8 mouse cellular contexts compared by ENCODE assay signal in the genomic region with DNA sequence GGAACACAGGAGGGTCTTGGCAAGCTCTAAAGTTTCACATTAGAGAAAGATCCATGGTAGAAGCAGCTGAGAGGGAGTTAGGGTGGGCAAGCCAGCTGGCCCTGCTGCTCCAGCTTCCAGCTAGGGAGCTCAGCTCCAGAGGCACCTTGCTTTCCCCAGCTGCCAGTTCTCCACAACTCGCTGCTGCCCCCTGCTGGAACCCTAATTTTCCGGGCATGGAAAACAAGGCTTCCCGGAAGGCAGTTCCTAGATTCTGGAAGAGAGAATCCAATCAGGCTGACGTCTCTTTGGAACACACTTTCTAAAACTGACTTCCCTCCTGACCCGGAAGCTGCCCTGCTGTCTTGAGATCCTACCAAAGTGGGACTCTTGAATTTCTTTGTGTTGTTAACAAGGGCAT. TPM values are rescaled to one million over a fixed set of nuclear protein-coding genes. Genes with fewer than 3 reads are reported as not detected.
DNase-seq lines count a peak whose midpoint lies in the region; ATAC-seq and TF ChIP-seq lines count a peak whose summit lies in the region.

No protein-coding gene starts in this region.

- no peak for TF ChIP-seq POLR2A in testis, adult 2 months (IDR thresholded peaks at IDR 0.05; ENCODE audit: control insufficient read depth, low read depth, low read length)

- no peak overlapping the region for H3K4me2 ChIP-seq in kidney, embryonic 15.5 days
- no peak overlapping the region for H3K4me2 ChIP-seq in forebrain, embryonic 16.5 days (ENCODE audit: low read length)
- H3K4me2 ChIP-seq in hindbrain, postnatal 0 days (ENCODE audit: low read depth, low read length): no peak overlapping the region

- H3K9ac ChIP-seq in kidney, embryonic 15.5 days: no peak overlapping the region
- no peak overlapping the region for H3K9ac ChIP-seq in forebrain, embryonic 16.5 days (replicated peaks; ENCODE audit: low read depth, low read length)
- no peak overlapping the region for H3K9ac ChIP-seq in hindbrain, postnatal 0 days (replicated peaks; ENCODE audit: low read length)

- peaks cover 34% of the 10 kb centered on the region for H3K4me1 ChIP-seq in kidney, embryonic 15.5 days
- H3K4me1 ChIP-seq in forebrain, embryonic 16.5 days (replicated peaks; ENCODE audit: control insufficient read depth, insufficient read depth, low read length): peaks cover 12% of the 10 kb centered on the region
- H3K4me1 ChIP-seq in hindbrain, postnatal 0 days (ENCODE audit: insufficient read depth, low read length): no peaks in the 10 kb centered on the region
- H3K4me1 ChIP-seq in testis, adult 2 months (ENCODE audit: control insufficient read depth, insufficient read depth, low read length): peaks cover 8% of the 10 kb centered on the region

- TF ChIP-seq CTCF in hindbrain, postnatal 0 days (IDR thresholded peaks at IDR 0.05; ENCODE audit: low read depth): peak; percentile 95
- TF ChIP-seq CTCF in testis, adult 2 months (IDR thresholded peaks at IDR 0.05; ENCODE audit: control insufficient read depth, insufficient read depth, insufficient replicate concordance, low read depth, low read length): peak; percentile 72; the same call in 1 of the 2 replicates

- intact Hi-C loops in left cerebral cortex, postnatal 36 days (cut with DNase I): loop anchor here (1.0 to 5.0 kb wide), 2 partner anchors 64 to 195 kb away; partner anchors contain the start of gene Hcrt

- peaks cover 11% of the 10 kb centered on the region; the same call in 1 of the 2 replicates for H3K36me3 ChIP-seq in kidney, embryonic 15.5 days
- H3K36me3 ChIP-seq in forebrain, embryonic 16.5 days (ENCODE audit: control insufficient read depth, insufficient read depth): no peaks in the 10 kb centered on the region
- no peaks in the 10 kb centered on the region for H3K36me3 ChIP-seq in hindbrain, postnatal 0 days (ENCODE audit: insufficient read depth, low read length)
- H3K36me3 ChIP-seq in testis, adult 2 months (ENCODE audit: control insufficient read depth, insufficient read depth, low read length): no peaks in the 10 kb centered on the region

- ATAC-seq in kidney, embryonic 15.5 days (replicated peaks; ENCODE audit: low FRiP score): no peak
- peak; percentile 47; the same call in 1 of the 2 replicates for ATAC-seq in forebrain, embryonic 16.5 days
- no peak for ATAC-seq in hindbrain, postnatal 0 days

- H3K27me3 ChIP-seq in kidney, embryonic 15.5 days: peaks cover 22% of the 10 kb centered on the region
- peaks cover 26% of the 10 kb centered on the region for H3K27me3 ChIP-seq in forebrain, embryonic 16.5 days (replicated peaks; ENCODE audit: control insufficient read depth, insufficient read depth, low read length)
- peaks cover 8% of the 10 kb centered on the region; the same call in 1 of the 2 replicates for H3K27me3 ChIP-seq in hindbrain, postnatal 0 days (ENCODE audit: insufficient read depth, low read length)
- no peaks in the 10 kb centered on the region for H3K27me3 ChIP-seq in testis, adult 2 months (ENCODE audit: control insufficient read depth, insufficient read depth, low read length)

- H3K4me3 ChIP-seq in kidney, embryonic 15.5 days (replicated peaks): no peak overlapping the region
- H3K4me3 ChIP-seq in forebrain, embryonic 16.5 days (replicated peaks; ENCODE audit: low read length): no peak overlapping the region
- no peak overlapping the region for H3K4me3 ChIP-seq in hindbrain, postnatal 0 days (ENCODE audit: low read length)
- no peak overlapping the region for H3K4me3 ChIP-seq in testis, adult 2 months (ENCODE audit: control insufficient read depth, low read depth, low read length)

- no peaks in the 10 kb centered on the region for H3K9me3 ChIP-seq in kidney, embryonic 15.5 days (replicated peaks)
- no peaks in the 10 kb centered on the region for H3K9me3 ChIP-seq in forebrain, embryonic 16.5 days (ENCODE audit: control insufficient read depth, low read length)
- no peaks in the 10 kb centered on the region for H3K9me3 ChIP-seq in hindbrain, postnatal 0 days (ENCODE audit: low read length)

- H3K27ac ChIP-seq in kidney, embryonic 15.5 days: no peak overlapping the region
- H3K27ac ChIP-seq in forebrain, embryonic 16.5 days (ENCODE audit: low read length): no peak overlapping the region
- no peak overlapping the region for H3K27ac ChIP-seq in hindbrain, postnatal 0 days
- H3K27ac ChIP-seq in testis, adult 2 months (ENCODE audit: control insufficient read depth, insufficient read depth, low read depth, low read length): no peak overlapping the region

- WGBS in kidney, embryonic 15.5 days: 4% methylated on average over 5 of the region's 5 CpGs
- 3% methylated on average over 5 of the region's 5 CpGs for WGBS in forebrain, embryonic 16.5 days
- WGBS in hindbrain, postnatal 0 days: 2% methylated on average over 5 of the region's 5 CpGs

- peak; percentile 75 for DNase-seq in kidney, adult 11 months
- peak; percentile 56 for DNase-seq in c-Kit-negative CD71-positive TER-119-positive erythroid progenitor cells, embryonic 14.5 days (ENCODE audit: low read depth, low spot score)
- DNase-seq in hindbrain, postnatal 0 days (ENCODE audit: low spot score): peak; percentile 92
- DNase-seq in left cerebral cortex, postnatal 36 days (ENCODE audit: low spot score in 2 of 2): peak; percentile 86 to 87
- peak; percentile 76 for DNase-seq in naive thymus-derived CD4-positive, alpha-beta T cell, adult 2 months (ENCODE audit: low read depth)

RNA-seq across cellular contexts. Expression of gene Cavin1, which starts 13.4 kb away (rescaled TPM):
- polyA plus RNA-seq in kidney, embryonic 15.5 days (2015; fragmentation: Nextera tagmentation; extraction: Ambion mirVana): 131 and 150 TPM in 2 replicates
- polyA plus RNA-seq in forebrain, embryonic 16.5 days (2015; fragmentation: Nextera tagmentation; extraction: Ambion mirVana): 33.6 and 45.4 TPM in 2 replicates
- total RNA-seq in hindbrain, postnatal 0 days (2014; rRNA removed): 19.7 and 26.3 TPM in 2 replicates
- polyA plus RNA-seq in hindbrain, postnatal 0 days (2015; fragmentation: Nextera tagmentation; extraction: Ambion mirVana): 48.6 and 50.2 TPM in 2 replicates
- 10 to 100 TPM; 17.4 to 20.4 TPM for total RNA-seq in left cerebral cortex, postnatal 36 days (2021)
- polyA plus RNA-seq in testis, adult 2 months (2012; rRNA removed): 5.1 and 6.1 TPM in 2 replicates

RNA-seq across cellular contexts. Expression of gene Stat3, which starts 17.9 kb away (rescaled TPM):
- polyA plus RNA-seq in kidney, embryonic 15.5 days (2015; fragmentation: Nextera tagmentation; extraction: Ambion mirVana): 44.8 and 45.1 TPM in 2 replicates
- polyA plus RNA-seq in forebrain, embryonic 16.5 days (2015; fragmentation: Nextera tagmentation; extraction: Ambion mirVana): 30.6 and 31.5 TPM in 2 replicates
- 49.7 and 56.2 TPM in 2 replicates for total RNA-seq in hindbrain, postnatal 0 days (2014; rRNA removed)
- polyA plus RNA-seq in hindbrain, postnatal 0 days (2015; fragmentation: Nextera tagmentation; extraction: Ambion mirVana): 41.4 and 43.4 TPM in 2 replicates
- 10 to 100 TPM; 29.6 to 44.7 TPM for total RNA-seq in left cerebral cortex, postnatal 36 days (2021)
- polyA plus RNA-seq in testis, adult 2 months (2012; rRNA removed): 25.0 and 30.2 TPM in 2 replicates

RNA-seq across cellular contexts. Expression of gene Atp6v0a1, which starts 52.0 kb away (rescaled TPM):
- 36.1 and 46.0 TPM in 2 replicates for polyA plus RNA-seq in kidney, embryonic 15.5 days (2015; fragmentation: Nextera tagmentation; extraction: Ambion mirVana)
- 90.6 and 111 TPM in 2 replicates for polyA plus RNA-seq in forebrain, embryonic 16.5 days (2015; fragmentation: Nextera tagmentation; extraction: Ambion mirVana)
- total RNA-seq in hindbrain, postnatal 0 days (2014; rRNA removed): 213 and 222 TPM in 2 replicates
- polyA plus RNA-seq in hindbrain, postnatal 0 days (2015; fragmentation: Nextera tagmentation; extraction: Ambion mirVana): 162 and 181 TPM in 2 replicates
- 100 to 1,000 TPM; 439 to 446 TPM for total RNA-seq in left cerebral cortex, postnatal 36 days (2021)
- 18.1 and 23.7 TPM in 2 replicates for polyA plus RNA-seq in testis, adult 2 months (2012; rRNA removed)
